Mouse (Mus musculus) thymus, postnatal 0 days (tissue): ENCODE data around the gene Mgat5. TPM values are rescaled to one million over a fixed set of nuclear protein-coding genes. Genes with fewer than 3 reads are reported as not detected.
A peak's percentile ranks its signal among the peaks of the same experiment; 100 is the strongest.

Experiments used
- DNase-seq: peaks from one replicate; pipeline ENCODE4 v3.0.0-alpha.2; 2015; ENCODE audit warnings: low spot score
- polyA plus RNA-seq: library from polyadenylated mRNA; unstranded; fragments of >200 nt; fragmentation: Nextera tagmentation; extraction: Ambion mirVana; gene quantifications from 2 replicates; pipeline ENCODE4 v1.2.1, GENCODE M21; 2015

Gene Mgat5
- polyA plus RNA-seq, 1 experiment from 2014 or later: 9.9 TPM

GRCm38 (mm10) chr1:127216979-127217378, 12.2 kb downstream of the Mgat5 start:
- DNase-seq: no peak

- peak; percentile 39 for DNase-seq
Observed at GRCm38 (mm10) chr1:127217665-127218064, 12.8 kb downstream of the Mgat5 start.

- DNase-seq: no peak
Observed at GRCm38 (mm10) chr1:127218182-127218581, 13.4 kb downstream of the Mgat5 start.

GRCm38 (mm10) chr1:127219161-127219560, 14.3 kb downstream of the Mgat5 start:
- DNase-seq: no peak

GRCm38 (mm10) chr1:127219621-127220020, 14.8 kb downstream of the Mgat5 start:
- DNase-seq: no peak

- no peak for DNase-seq
Observed at GRCm38 (mm10) chr1:127221998-127222736, 17.4 kb downstream of the Mgat5 start.

- DNase-seq: no peak
Observed at GRCm38 (mm10) chr1:127225060-127225459, 20.2 kb downstream of the Mgat5 start.

- no peak for DNase-seq
Observed at GRCm38 (mm10) chr1:127229011-127229410, 24.2 kb downstream of the Mgat5 start.

- DNase-seq: peak; percentile 68
Observed at GRCm38 (mm10) chr1:127230468-127230867, 25.7 kb downstream of the Mgat5 start.

- DNase-seq: peak; percentile 73
Observed at GRCm38 (mm10) chr1:127233191-127233651, 28.4 kb downstream of the Mgat5 start.

GRCm38 (mm10) chr1:127235157-127235556, 30.3 kb downstream of the Mgat5 start:
- DNase-seq: no peak

GRCm38 (mm10) chr1:127236396-127236795, 31.6 kb downstream of the Mgat5 start:
- DNase-seq: no peak

GRCm38 (mm10) chr1:127238871-127239314, 34.1 kb downstream of the Mgat5 start:
- peak; percentile 28 for DNase-seq

GRCm38 (mm10) chr1:127239914-127240313, 35.1 kb downstream of the Mgat5 start:
- DNase-seq: peak; percentile 39

- peak; percentile 27 for DNase-seq
Observed at GRCm38 (mm10) chr1:127242151-127242887, 37.5 kb downstream of the Mgat5 start.

- no peak for DNase-seq
Observed at GRCm38 (mm10) chr1:127242888-127243588, 38.2 kb downstream of the Mgat5 start.

- DNase-seq: peak; percentile 28
Observed at GRCm38 (mm10) chr1:127244054-127244770, 39.4 kb downstream of the Mgat5 start.

- no peak for DNase-seq
Observed at GRCm38 (mm10) chr1:127246158-127246557, 41.3 kb downstream of the Mgat5 start.

GRCm38 (mm10) chr1:127248433-127248832, 43.6 kb downstream of the Mgat5 start:
- DNase-seq: no peak

- no peak for DNase-seq
Observed at GRCm38 (mm10) chr1:127249621-127250020, 44.8 kb downstream of the Mgat5 start.

- DNase-seq: no peak
Observed at GRCm38 (mm10) chr1:127250313-127250712, 45.5 kb downstream of the Mgat5 start.
